Mouse (Mus musculus) mouse embryonic stem cell (cell line): ENCODE data around the gene Gm5916.

Experiments
- in situ Hi-C, 2 experiments: fragments of 300-500 bp; cut with MboI; formaldehyde crosslinking; loops; 1 replicate in 1 of 2; 3 replicates in 1 of 2; pipeline ENCODE4 v1.14.3; 2019 to 2020; ENCODE audit warnings: low sequenced_read_pairs in 2 of 2, low pct_unique_long_range_greater_than_20kb in 1 of 2, mixed read lengths in 1 of 2; ENCODE audit not compliant: unreplicated experiment in 1 of 2

Gene Gm5916

GRCm38 (mm10) chr9:36128679-36129078, at the start of gene Gm5916:
TSS of gene Gm5916 (minus strand) at chr9:36128779.
- in situ Hi-C loops = loop anchor here in 1 of 2 experiments (5.0 kb wide), 1 partner anchor 286 kb away; the partner anchor contains the start of gene 9230110F15Rik
